19 mouse cellular contexts compared by ENCODE assay signal in genomic region chr3:27314506-27315164, GRCm38 (mm10). TPM values are rescaled to one million over a fixed set of nuclear protein-coding genes. Genes with fewer than 3 reads are reported as not detected.
DNase-seq lines count a peak whose midpoint lies in the region; ATAC-seq and TF ChIP-seq lines count a peak whose summit lies in the region.
"Had no signal": no experiment of that assay in that cellular context is flagged by ENCODE, and none has a peak within 500 bp of the region (broad histone marks: within the 10 kb centered on the region; RNA-seq: fewer than 3 reads in every experiment).

No protein-coding gene starts in this region.

- no peak overlapping the region for H3K27ac ChIP-seq in forebrain, postnatal 0 days (ENCODE audit: low read depth, low read length)
- H3K27ac ChIP-seq in midbrain, embryonic 10.5 days (replicated peaks), result no peak overlapping the region
- H3K27ac ChIP-seq: hindbrain, embryonic 14.5 days; kidney, embryonic 15.5 days; macrophage had no signal

- DNase-seq in gastrocnemius, adult 8-10 months (ENCODE audit: low spot score in 2 of 2), result peak; percentile 21 to 39
- DNase-seq in gastrocnemius, postnatal 10 days, result no peak
- DNase-seq in 416B (ENCODE audit: low read depth), result peak; percentile 25
- DNase-seq in NIH3T3 (ENCODE audit: low read depth), result peak; percentile 11
- DNase-seq in naive thymus-derived CD4-positive, alpha-beta T cell, adult 2 months (ENCODE audit: low read depth), result peak; percentile 69
- no peak for DNase-seq in forebrain, postnatal 0 days
- DNase-seq in midbrain, embryonic 10.5 days (ENCODE audit: low spot score), result no peak
- DNase-seq in left cerebral cortex, postnatal 10 days (ENCODE audit: extremely low spot score in 1 of 2, low spot score in 2 of 2), result no peak
- DNase-seq: cerebellum, adult 18-20 months had no signal

- no peaks in the 10 kb centered on the region for H3K27me3 ChIP-seq in forebrain, postnatal 0 days (ENCODE audit: insufficient read depth, low read length)
- H3K27me3 ChIP-seq in midbrain, embryonic 10.5 days (ENCODE audit: low read depth, poor library complexity, severe bottlenecking), result no peaks in the 10 kb centered on the region
- H3K27me3 ChIP-seq: kidney, embryonic 15.5 days; Patski had no signal

- no peaks in the 10 kb centered on the region for H3K36me3 ChIP-seq in forebrain, postnatal 0 days (ENCODE audit: insufficient read depth)
- H3K36me3 ChIP-seq in midbrain, embryonic 10.5 days, result no peaks in the 10 kb centered on the region
- H3K36me3 ChIP-seq: kidney, embryonic 15.5 days had no signal

- no peak overlapping the region for H3K4me2 ChIP-seq in forebrain, postnatal 0 days (ENCODE audit: low read depth)
- H3K4me2 ChIP-seq: hindbrain, embryonic 14.5 days; kidney, embryonic 15.5 days had no signal

- intact Hi-C loops in left cerebral cortex, postnatal 10 days (cut with DNase I), result no loop called here

- 0 out of 2 replicates have a peak, but pooled peaks cover 3% of the 10 kb centered on the region for H3K4me1 ChIP-seq in forebrain, postnatal 0 days (ENCODE audit: insufficient read depth)
- no peaks in the 10 kb centered on the region for H3K4me1 ChIP-seq in midbrain, embryonic 10.5 days

- no peak for ATAC-seq in forebrain, postnatal 0 days
- ATAC-seq: forebrain, embryonic 14.5 days; Patski had no signal

- 74% methylated on average over 2 of the region's 2 CpGs for WGBS in forebrain, postnatal 0 days
- 70% methylated on average over 2 of the region's 2 CpGs for WGBS in midbrain, embryonic 10.5 days

- H3K9ac ChIP-seq in forebrain, postnatal 0 days, result no peak overlapping the region
- H3K9ac ChIP-seq: hindbrain, embryonic 14.5 days; kidney, embryonic 15.5 days had no signal

- no peaks in the 10 kb centered on the region for H3K9me3 ChIP-seq in forebrain, postnatal 0 days (ENCODE audit: low read length)
- no peaks in the 10 kb centered on the region for H3K9me3 ChIP-seq in midbrain, embryonic 10.5 days (replicated peaks)
- H3K9me3 ChIP-seq: kidney, embryonic 15.5 days had no signal

- no peak for TF ChIP-seq CTCF in forebrain, postnatal 0 days (IDR thresholded peaks at IDR 0.05; ENCODE audit: low read depth)

- H3K4me3 ChIP-seq in forebrain, postnatal 0 days (ENCODE audit: low read depth, low read length), result no peak overlapping the region
- no peak overlapping the region for H3K4me3 ChIP-seq in midbrain, embryonic 10.5 days
- H3K4me3 ChIP-seq: kidney, embryonic 15.5 days had no signal

RNA-seq across cellular contexts. Expression of gene Tnfsf10, which starts 2.2 kb away (rescaled TPM):
- 1 to 10 TPM; 5.5 to 7.8 (median 6.5) TPM for total RNA-seq in gastrocnemius, adult 8-10 months (2022)
- total RNA-seq in gastrocnemius, postnatal 10 days (2021), result 1 to 10 TPM; 5.3 to 6.1 TPM
- 0.69 and 0.76 TPM in 2 replicates for total RNA-seq in forebrain, postnatal 0 days (2014; rRNA removed)
- polyA plus RNA-seq in forebrain, postnatal 0 days (2015; fragmentation: Nextera tagmentation; extraction: Ambion mirVana), result 0.19 and 0.38 TPM in 2 replicates
- not detected in 2 replicates for polyA plus RNA-seq in midbrain, embryonic 10.5 days (2016; fragmentation: Nextera tagmentation; extraction: Ambion mirVana)
- total RNA-seq in left cerebral cortex, postnatal 10 days (2021), result 1 to 10 TPM in 1 of 2 experiments, under 1 TPM in 1; 0.94 to 1.6 TPM

RNA-seq across cellular contexts. Expression of gene Ghsr, which starts 56.5 kb away (rescaled TPM):
- total RNA-seq in gastrocnemius, adult 8-10 months (2022), result not detected
- total RNA-seq in gastrocnemius, postnatal 10 days (2021), result not detected
- 0.23 and 0.33 TPM in 2 replicates for total RNA-seq in forebrain, postnatal 0 days (2014; rRNA removed)
- 0.04 and 0.15 TPM in 2 replicates for polyA plus RNA-seq in forebrain, postnatal 0 days (2015; fragmentation: Nextera tagmentation; extraction: Ambion mirVana)
- polyA plus RNA-seq in midbrain, embryonic 10.5 days (2016; fragmentation: Nextera tagmentation; extraction: Ambion mirVana), result 0.06 and 0.30 TPM in 2 replicates
- total RNA-seq in left cerebral cortex, postnatal 10 days (2021), result under 1 TPM; 0.10 to 0.21 TPM
- total RNA-seq: adrenal gland, adult 18-20 months; gastrocnemius, postnatal 4 days had no signal
- polyA plus RNA-seq: forebrain, embryonic 14.5 days; heart, embryonic 14.5 days; kidney, embryonic 15.5 days; liver, embryonic 16.5 days; macrophage; Patski; urinary bladder, adult 2 months had no signal

Comparison
In these comparisons a context has a peak if more than half of its experiments do, and no peak if none do; other contexts are left out.
1. DNase-seq: peak in gastrocnemius, adult 8-10 months (2 of 2), 416B (single experiment), NIH3T3 (single experiment) and naive thymus-derived CD4-positive, alpha-beta T cell, adult 2 months (single experiment); none in gastrocnemius, postnatal 10 days (single experiment), forebrain, postnatal 0 days (single experiment), midbrain, embryonic 10.5 days (single experiment) and left cerebral cortex, postnatal 10 days (0 of 2).